ENCODE assay signal across 8 mouse cellular contexts in the genomic region with DNA sequence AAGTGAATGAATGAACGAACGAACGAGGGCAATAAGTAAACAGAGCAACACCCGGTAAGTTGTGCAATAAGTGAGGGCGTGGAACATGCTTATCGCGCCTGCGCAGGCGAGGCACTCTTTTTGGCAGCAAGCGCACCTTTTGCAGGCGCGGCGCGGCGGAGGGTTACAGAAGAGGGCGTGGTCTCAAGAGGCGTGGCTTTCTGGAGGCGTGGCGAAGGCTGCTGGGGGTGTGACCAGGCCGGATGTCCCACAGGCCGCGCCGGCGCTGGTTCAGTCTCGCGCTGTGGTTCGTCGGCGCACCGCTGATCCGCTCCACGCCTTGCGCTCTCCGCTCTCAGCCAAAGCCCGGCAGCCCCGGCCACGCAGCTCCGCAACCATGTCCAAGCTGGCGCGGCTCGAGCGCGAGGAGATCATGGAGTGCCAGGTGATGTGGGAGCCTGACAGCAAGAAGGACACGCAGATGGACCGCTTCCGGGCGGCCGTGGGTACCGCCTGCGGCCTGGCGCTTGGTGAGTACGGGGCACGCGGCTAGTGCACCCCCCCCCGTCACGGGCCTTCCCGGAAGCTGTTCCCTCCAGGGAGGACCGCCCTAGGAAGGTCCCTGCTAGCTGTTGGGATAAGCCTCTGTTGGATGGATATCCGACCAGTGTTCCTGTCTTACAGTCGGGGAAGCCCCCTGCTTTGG. TPM values are rescaled to one million over a fixed set of nuclear protein-coding genes. Genes with fewer than 3 reads are reported as not detected.
DNase-seq lines count a peak whose midpoint lies in the region; ATAC-seq lines count a peak whose summit lies in the region.

Aacs (plus strand) TSS at position 214 of the 685 bp plus-strand sequence.

- intact Hi-C loops in gastrocnemius, postnatal 14 days (cut with DNase I; ENCODE audit: low total_unique reads) = no loop called here
- intact Hi-C loops in left cerebral cortex, postnatal 10 days (cut with DNase I) = no loop called here

- ATAC-seq in inflammation-experienced regulatory T-cells, adult 6 months = peak; percentile 95
- peak; percentile 91 for ATAC-seq in megakaryocyte-erythroid progenitor cell, adult 5-6 weeks (replicated peaks; ENCODE audit: low FRiP score, low TSS enrichment, poor library complexity, severe bottlenecking)

- DNase-seq in adrenal gland, adult (ENCODE audit: inconsistent age in 2 of 2, low spot score in 1 of 2) = peak; percentile 98 to 100
- peak; percentile 96 for DNase-seq in embryo, embryonic 10.5 days (ENCODE audit: low spot score)
- peak; percentile 97 for DNase-seq in gastrocnemius, postnatal 14 days
- peak; percentile 96 to 97 for DNase-seq in left cerebral cortex, postnatal 10 days (ENCODE audit: extremely low spot score in 1 of 2, low spot score in 2 of 2)
- DNase-seq in right cerebral cortex, postnatal 25 days = peak; percentile 97
- DNase-seq in urinary bladder, postnatal 4 days (ENCODE audit: low spot score in 2 of 2) = peak; percentile 97 to 98

RNA-seq across cellular contexts. Expression of gene Aacs, which starts in this region (rescaled TPM):
- 1 to 10 TPM; 2.0 to 4.6 TPM for total RNA-seq in gastrocnemius, postnatal 14 days (2021)
- polyA plus RNA-seq in inflammation-experienced regulatory T-cells, adult 6 months (2017; shearing (Covaris generic)) = 10 to 100 TPM; 22.5 to 25.4 (median 24.7) TPM
- total RNA-seq in left cerebral cortex, postnatal 10 days (2021) = 10 to 100 TPM; 84.1 to 96.1 TPM
- 8.4 and 8.7 TPM in 2 replicates for total RNA-seq in megakaryocyte-erythroid progenitor cell, adult 5-6 weeks (2014; fragmentation: Nextera tagmentation)
- total RNA-seq in megakaryocyte-erythroid progenitor cell, adult 5-6 weeks (2017) = 3.2 and 3.8 TPM in 2 replicates

Comparison
In these comparisons a context has a peak if more than half of its experiments do, and no peak if none do; other contexts are left out.
1. Peak in every context shown above with its lines: DNase-seq and ATAC-seq.
2. RNA of gene Aacs (total RNA-seq): 84.1 to 96.1 TPM in left cerebral cortex, postnatal 10 days; 3.2 to 8.7 TPM in megakaryocyte-erythroid progenitor cell, adult 5-6 weeks and 2.0 to 4.6 TPM in gastrocnemius, postnatal 14 days; every median in the first group is over 4 times any median in the second.